In genomic region chr11:70129926-70130379, GRCm38 (mm10) we compare ENCODE assay signal across 15 mouse cellular contexts. TPM values are rescaled to one million over a fixed set of nuclear protein-coding genes. Genes with fewer than 3 reads are reported as not detected.
DNase-seq lines count a peak whose midpoint lies in the region; ATAC-seq and TF ChIP-seq lines count a peak whose summit lies in the region.
"Had no signal": no experiment of that assay in that cellular context is flagged by ENCODE, and none has a peak within 500 bp of the region (broad histone marks: within the 10 kb centered on the region; RNA-seq: fewer than 3 reads in every experiment).

TSS of gene Mgl2 (plus strand) at chr11:70130329.

- no peaks in the 10 kb centered on the region for H3K36me3 ChIP-seq in macrophage (ENCODE audit: inconsistent target)
- H3K36me3 ChIP-seq: liver, embryonic 13.5 days had no signal

- H3K79me2 ChIP-seq in macrophage (ENCODE audit: inconsistent target) = no peaks in the 10 kb centered on the region

- no peaks in the 10 kb centered on the region for H3K4me1 ChIP-seq in lung, adult 2 months (ENCODE audit: control insufficient read depth, insufficient read depth, low read length)

- peak within 1 kb of the TSS; percentile 13 for H3K4me3 ChIP-seq in lung, adult 2 months (replicated peaks; ENCODE audit: extremely low read depth, low read depth, low read length)
- H3K4me3 ChIP-seq in macrophage (ENCODE audit: inconsistent target) = no peak within 1 kb of the TSS
- H3K4me3 ChIP-seq: liver, embryonic 13.5 days had no signal

- 34% methylated on average over 9 of the region's 9 CpGs for WGBS in lung, adult 2 months
- WGBS in macrophage (ENCODE audit: missing documents) = 19% methylated on average over 9 of the region's 9 CpGs

- H3K27ac ChIP-seq in macrophage = peak within 1 kb of the TSS; percentile 45
- H3K27ac ChIP-seq: kidney, postnatal 0 days; liver, embryonic 13.5 days had no signal

- no peak for TF ChIP-seq CTCF in lung, adult 2 months (IDR thresholded peaks at IDR 0.05; ENCODE audit: insufficient read depth, low read length)

- intact Hi-C loops in heart, postnatal 36 days (cut with DNase I) = no loop called here

- DNase-seq in heart, adult 8-10 months (ENCODE audit: low spot score) = peak; percentile 29
- DNase-seq in heart, postnatal 36 days = no peak
- DNase-seq in lung, adult 2 months = no peak
- no peak for DNase-seq in spleen, postnatal 10 days (ENCODE audit: low spot score in 2 of 2)
- DNase-seq in spleen, postnatal 4 days (ENCODE audit: low spot score in 2 of 2) = no peak
- DNase-seq in frontal cortex, postnatal 14 days (ENCODE audit: low spot score in 2 of 2) = no peak
- DNase-seq: adrenal gland, postnatal 25 days; cerebellum, adult 2 months; embryo, embryonic 11 days; layer of hippocampus, adult 9-11 months; liver, embryonic 13.5 days; thymus, postnatal 14 days had no signal

- peak; percentile 89 for ATAC-seq in common myeloid progenitor, adult 5-6 weeks (replicated peaks; ENCODE audit: low read depth, poor library complexity, severe bottlenecking)

- TF ChIP-seq POLR2A in lung, adult 2 months (IDR thresholded peaks at IDR 0.05; ENCODE audit: borderline replicate concordance, extremely low read depth, low read depth, low read length) = no peak

RNA-seq across cellular contexts. Expression of gene Mgl2, which starts in this region (rescaled TPM):
- 1 to 10 TPM; 2.6 to 4.5 (median 3.2) TPM for total RNA-seq in heart, adult 8-10 months (2022)
- 1 to 10 TPM; 4.2 to 5.8 TPM for total RNA-seq in heart, postnatal 36 days (2021)
- 1.1 and 1.5 TPM in 2 replicates for total RNA-seq in common myeloid progenitor, adult 5-6 weeks (2017)
- 12.1 and 17.7 TPM in 2 replicates for polyA plus RNA-seq in lung, adult 2 months (2012; rRNA removed)
- total RNA-seq in macrophage (2018; cell fraction: chromatin; rRNA removed) = 1 to 10 TPM in 2 of 26 experiments, under 1 TPM in 3, not detected in 21; 0.43 to 3.4 (median 0.69) TPM
- 1 to 10 TPM in 13 of 26 experiments, under 1 TPM in 13; 0.23 to 2.7 (median 0.86) TPM for total RNA-seq in macrophage (2018; cell fraction: cytosol; rRNA removed)
- total RNA-seq in macrophage (2018; cell fraction: nucleus; rRNA removed) = 1 to 10 TPM in 12 of 26 experiments, under 1 TPM in 9, not detected in 5; 0.29 to 7.7 (median 1.2) TPM
- 1.6 to 5.1 TPM (median 3.1 TPM) in 3 replicates for polyA plus RNA-seq in macrophage (2018)
